Mouse (Mus musculus) megakaryocyte, embryonic 14.5 days (primary cell): ENCODE data around the gene Ndufb11. TPM values are rescaled to one million over a fixed set of nuclear protein-coding genes. Genes with fewer than 3 reads are reported as not detected.

Experiments
- H3K27me3 ChIP-seq: replicated peaks from 2 replicates; pipeline ENCODE3; 2012; ENCODE audit warnings: inconsistent platforms
- H3K36me3 ChIP-seq: replicated peaks from 2 replicates; pipeline ENCODE3; 2012; ENCODE audit warnings: low read length, inconsistent platforms, mixed read lengths
- H3K4me1 ChIP-seq: 2 replicates; pipeline ENCODE4 v1.6.1; 2012; ENCODE audit warnings: inconsistent platforms
- H3K4me3 ChIP-seq: replicated peaks from 2 replicates; pipeline ENCODE3; 2012; ENCODE audit warnings: moderate library complexity, mild to moderate bottlenecking, inconsistent platforms
- H3K9me3 ChIP-seq: 2 replicates; pipeline ENCODE4 v1.6.1; 2012; ENCODE audit warnings: inconsistent platforms
- FLI1 ChIP-seq: IDR thresholded peaks from 2 replicates; pipeline ENCODE4 v1.6.1; 2012; ENCODE audit warnings: low read length, inconsistent platforms, mixed read lengths
- GATA1 ChIP-seq: IDR thresholded peaks from 3 replicates; pipeline ENCODE4 v1.6.1; 2012; ENCODE audit warnings: mixed read lengths, low read length, inconsistent platforms, borderline replicate concordance
- polyA plus RNA-seq: library from polyadenylated mRNA; stranded (reverse); fragments of >175 nt; gene quantifications from 2 replicates; pipeline ENCODE4 v1.2.3, GENCODE M21; 2012; ENCODE audit warnings: low replicate concordance; ENCODE audit not compliant: insufficient read depth

Gene Ndufb11
- polyA plus RNA-seq, 1 experiment, result 607 TPM

DNA sequence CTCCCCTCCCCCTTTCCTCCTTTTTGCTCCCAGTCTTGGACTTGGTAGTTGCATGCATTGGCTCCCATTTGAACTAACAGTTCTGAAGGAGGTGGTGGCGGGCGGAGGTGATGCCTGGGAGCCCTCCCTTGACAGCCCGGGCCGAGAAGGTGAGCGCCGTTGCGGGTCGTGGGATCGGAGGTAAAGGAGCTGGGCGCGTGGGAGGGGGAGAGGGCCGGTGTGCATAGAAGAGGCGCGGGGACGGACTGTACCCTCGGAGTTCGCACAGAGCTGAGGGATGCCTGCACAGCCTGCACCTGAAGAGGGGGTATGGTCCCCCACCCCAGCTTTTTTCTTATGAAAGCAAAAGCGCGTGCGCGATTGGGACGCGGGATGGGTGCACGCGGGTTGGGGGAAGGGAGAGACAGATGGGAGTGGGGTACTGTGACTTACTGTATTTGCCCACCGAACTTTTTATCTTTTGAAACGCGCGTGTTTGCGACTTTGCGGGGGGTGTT is 532 bp upstream of the Ndufb11 start:
- Histone ChIP-seq H3K4me3 (peak overlapping the region; percentile 98), H3K36me3 (peaks cover 44% of the 10 kb centered on the region), H3K4me1 (peaks cover 13% of the 10 kb centered on the region; the same call in 1 of the 2 replicates), H3K27me3 (no peaks in the 10 kb centered on the region), H3K9me3 (no peaks in the 10 kb centered on the region)
- no peak for TF ChIP-seq FLI1
- no peak for TF ChIP-seq GATA1

DNA sequence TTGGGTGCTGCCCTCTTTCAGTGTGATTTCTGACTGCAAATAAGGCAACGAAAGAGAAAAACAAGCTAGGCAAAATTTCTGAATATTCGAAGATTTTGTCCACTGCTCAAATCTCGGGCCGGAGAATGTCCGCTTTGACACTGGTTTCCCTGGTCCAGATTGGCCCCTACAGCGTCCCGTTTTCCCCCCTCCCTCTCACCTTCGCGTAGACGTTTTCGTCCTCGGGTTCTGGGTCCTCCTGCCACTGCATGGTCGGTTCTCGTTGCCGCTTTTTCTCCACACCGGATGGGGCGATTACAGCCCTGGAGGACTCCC is 601 bp downstream of the Ndufb11 start:
- Histone ChIP-seq H3K4me3 (peak overlapping the region; percentile 92), H3K27me3 (no peaks in the 10 kb centered on the region), H3K36me3 (peaks cover 35% of the 10 kb centered on the region), H3K4me1 (peaks cover 13% of the 10 kb centered on the region; the same call in 1 of the 2 replicates), H3K9me3 (no peaks in the 10 kb centered on the region)
- TF ChIP-seq FLI1 (no peak), GATA1 (no peak)

DNA sequence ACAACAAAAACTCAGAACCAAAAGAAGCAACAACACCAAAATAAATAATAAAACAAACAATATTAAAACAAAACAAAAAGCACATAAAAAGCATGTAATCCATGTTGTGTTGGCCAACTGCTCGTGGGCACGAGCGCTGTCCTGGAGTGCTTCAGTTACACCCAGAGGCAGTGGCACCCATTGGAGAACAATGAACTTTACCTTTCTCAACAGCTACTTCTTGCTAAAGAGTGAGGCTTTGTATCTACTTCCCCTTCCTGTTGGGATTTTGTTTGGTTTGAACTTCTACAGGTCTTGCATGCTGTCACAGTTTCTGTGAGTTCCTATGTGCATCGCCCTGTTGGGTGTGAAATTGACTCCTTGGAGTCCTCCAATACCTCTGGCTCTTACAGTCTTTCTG is 8.9 kb downstream of the Ndufb11 start:
- H3K36me3 ChIP-seq, result no peaks in the 10 kb centered on the region
- no peak overlapping the region for H3K4me3 ChIP-seq
- TF ChIP-seq FLI1, result no peak
- TF ChIP-seq GATA1, result no peak

DNA sequence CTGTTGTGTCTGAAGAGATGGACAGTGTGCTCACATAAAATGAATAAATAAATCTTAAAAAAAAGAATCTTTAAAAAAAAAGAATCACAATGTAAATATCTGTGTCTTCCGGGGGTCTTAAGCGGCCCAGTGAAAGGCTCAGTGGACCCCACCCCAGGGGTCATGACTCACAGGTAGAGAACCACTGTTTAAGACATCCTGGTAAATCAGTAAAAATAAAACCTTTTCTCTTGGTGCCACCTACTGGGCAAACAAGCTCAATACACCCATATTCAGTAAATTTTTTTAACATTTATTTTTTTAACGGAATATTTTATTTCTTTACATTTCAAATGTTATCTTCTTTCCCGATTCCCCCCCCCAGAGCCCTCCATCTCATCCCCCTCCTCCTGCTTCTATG is 29.5 kb downstream of the Ndufb11 start:
- H3K4me1 ChIP-seq, result no peaks in the 10 kb centered on the region
- no peaks in the 10 kb centered on the region for H3K36me3 ChIP-seq
- H3K27me3 ChIP-seq, result no peaks in the 10 kb centered on the region
- H3K4me3 ChIP-seq, result no peak overlapping the region
- no peaks in the 10 kb centered on the region for H3K9me3 ChIP-seq
- TF ChIP-seq GATA1 (no peak), FLI1 (no peak)

More for the DNA sequence above, 8.9 kb downstream of the Ndufb11 start:
- Histone ChIP-seq H3K9me3 (no peaks in the 10 kb centered on the region), H3K4me1 (no peaks in the 10 kb centered on the region; the same call in 1 of the 2 replicates), H3K27me3 (peaks cover 4% of the 10 kb centered on the region)

DNA sequence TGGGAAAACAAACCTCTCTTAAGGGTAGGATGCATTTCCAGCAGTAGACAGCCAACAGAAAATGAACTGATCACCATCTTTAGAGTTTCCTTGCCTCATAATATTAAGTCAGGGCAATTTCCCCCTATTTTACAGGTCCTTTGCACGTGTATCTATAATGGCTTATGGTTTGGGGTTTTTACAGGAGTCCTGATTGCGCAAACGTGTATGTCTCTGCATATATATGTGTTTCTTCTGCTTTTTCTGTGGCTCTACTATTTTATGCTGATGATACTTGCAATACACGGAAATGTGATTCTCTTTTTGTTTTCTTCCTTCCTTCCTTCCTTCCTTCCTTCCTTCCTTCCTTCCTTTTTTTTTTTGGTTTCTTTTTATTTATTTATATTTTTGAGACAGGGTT is 43.5 kb downstream of the Ndufb11 start:
- Histone ChIP-seq H3K4me3 (no peak overlapping the region), H3K27me3 (peaks cover 4% of the 10 kb centered on the region), H3K36me3 (no peaks in the 10 kb centered on the region), H3K4me1 (peaks cover 17% of the 10 kb centered on the region), H3K9me3 (no peaks in the 10 kb centered on the region)
- TF ChIP-seq FLI1, result no peak
- TF ChIP-seq GATA1, result no peak

DNA sequence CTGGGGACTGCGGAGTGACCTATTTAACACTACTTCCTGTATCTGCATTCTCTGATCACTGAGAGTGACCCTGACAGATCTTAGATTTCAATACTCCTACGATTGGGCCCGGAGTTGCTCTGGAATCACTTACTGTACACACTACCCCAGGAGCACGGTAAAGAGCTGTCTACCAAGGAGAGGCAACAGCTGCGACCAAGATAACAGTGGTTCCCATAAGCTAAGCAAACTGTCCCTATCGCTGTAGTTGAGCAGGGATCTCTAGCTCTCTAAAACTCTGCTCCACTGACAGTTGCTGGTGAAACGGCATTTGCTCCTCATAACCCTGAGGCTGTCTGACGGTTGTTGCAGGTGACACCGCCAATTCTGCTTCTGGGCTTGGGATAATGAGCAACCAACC is 44.7 kb downstream of the Ndufb11 start:
- Histone ChIP-seq H3K4me1 (peaks cover 17% of the 10 kb centered on the region), H3K27me3 (peaks cover 4% of the 10 kb centered on the region), H3K36me3 (no peaks in the 10 kb centered on the region), H3K4me3 (no peak overlapping the region), H3K9me3 (no peaks in the 10 kb centered on the region)
- TF ChIP-seq FLI1 (no peak), GATA1 (no peak)

DNA sequence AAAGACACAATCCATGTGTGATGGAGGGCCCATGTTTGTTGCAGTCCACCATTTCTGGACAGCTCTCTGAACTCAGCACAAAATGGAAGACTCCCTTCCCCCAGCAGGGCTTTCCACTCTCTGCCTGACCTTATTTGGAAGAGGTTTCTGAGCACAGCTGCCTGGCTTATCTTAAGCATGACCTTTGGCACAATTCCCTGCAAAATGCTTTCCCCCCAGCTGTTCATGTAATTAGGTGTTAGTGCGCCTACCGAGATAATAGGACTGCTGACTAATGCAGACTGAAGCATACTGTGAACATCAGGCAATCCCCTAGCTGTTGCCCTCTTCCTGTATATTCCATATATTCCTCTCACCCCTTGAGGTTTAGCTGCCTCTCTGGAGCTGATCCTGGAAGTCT is 46.4 kb downstream of the Ndufb11 start:
- no peak for TF ChIP-seq GATA1
- no peak for TF ChIP-seq FLI1
- Histone ChIP-seq H3K4me1 (peaks cover 17% of the 10 kb centered on the region), H3K4me3 (no peak overlapping the region), H3K9me3 (no peaks in the 10 kb centered on the region), H3K36me3 (no peaks in the 10 kb centered on the region), H3K27me3 (peaks cover 3% of the 10 kb centered on the region)

Other genes with a start within 250 kb of the Ndufb11 start
- 0.26 TPM in 1 of 2 replicates, not detected in the other for gene Jade3, start 191.9 kb downstream of the Ndufb11 start, polyA plus RNA-seq
- not detected in 2 replicates for gene Rgn, start 67.8 kb downstream of the Ndufb11 start, polyA plus RNA-seq
- gene Rbm10, start 116 bp downstream of the Ndufb11 start, polyA plus RNA-seq, result 27.9 and 40.8 TPM in 2 replicates
- 135 and 202 TPM in 2 replicates for gene Uba1, start 40.7 kb upstream of the Ndufb11 start, polyA plus RNA-seq
- 64.1 and 119 TPM in 2 replicates for gene Cdk16, start 70.3 kb upstream of the Ndufb11 start, polyA plus RNA-seq
- gene Usp11, start 86.3 kb upstream of the Ndufb11 start, polyA plus RNA-seq, result 0.54 and 2.2 TPM in 2 replicates
- gene Araf, start 180.2 kb upstream of the Ndufb11 start, polyA plus RNA-seq, result 9.4 and 43.5 TPM in 2 replicates